Comparison of ENCODE assay signal across 12 mouse cellular contexts in genomic region chr11:21428013-21428317, GRCm38 (mm10).
"Had no signal": no experiment of that assay in that cellular context is flagged by ENCODE, and none has a peak within 500 bp of the region (broad histone marks: within the 10 kb centered on the region; RNA-seq: fewer than 3 reads in every experiment).

No protein-coding gene starts in this region.

- H3K27ac ChIP-seq: kidney, embryonic 15.5 days; left cerebral cortex, adult 2 months; limb, embryonic 10.5 days; midbrain, embryonic 12.5 days; neural tube, embryonic 13.5 days had no signal

- H3K9ac ChIP-seq: kidney, embryonic 15.5 days; midbrain, embryonic 12.5 days; neural tube, embryonic 13.5 days had no signal

- H3K27me3 ChIP-seq: kidney, embryonic 15.5 days; midbrain, embryonic 12.5 days; neural tube, embryonic 13.5 days had no signal

- DNase-seq: kidney, adult 18-20 months; lung, adult 18-20 months; retina, postnatal 1 day; right cerebral cortex, postnatal 14 days; thymus, adult 18-20 months; thymus, postnatal 25 days had no signal

- H3K9me3 ChIP-seq: kidney, embryonic 15.5 days; limb, embryonic 10.5 days; midbrain, embryonic 12.5 days; neural tube, embryonic 13.5 days had no signal

- H3K36me3 ChIP-seq: kidney, embryonic 15.5 days; limb, embryonic 10.5 days; midbrain, embryonic 12.5 days; neural tube, embryonic 13.5 days had no signal

- H3K4me3 ChIP-seq: kidney, embryonic 15.5 days; left cerebral cortex, adult 2 months; limb, embryonic 10.5 days; midbrain, embryonic 12.5 days; neural tube, embryonic 13.5 days had no signal

- H3K4me1 ChIP-seq: limb, embryonic 10.5 days; midbrain, embryonic 12.5 days; neural tube, embryonic 13.5 days had no signal

- ATAC-seq: midbrain, embryonic 16.5 days had no signal

- H3K4me2 ChIP-seq: kidney, embryonic 15.5 days; midbrain, embryonic 12.5 days; neural tube, embryonic 13.5 days had no signal
